Mouse (Mus musculus) cerebellum, adult 2 months (tissue): ENCODE measurements at regions not wholly inside any gene's neighbourhood (a gene's known extent, or its start where the extent isn't known, plus 50 kb on each side); places are given as distances from the start of the nearest gene placed in this dataset.

Source experiments
- CTCF ChIP-seq: fragments of 200-500 bp; IDR thresholded peaks from 2 replicates; pipeline ENCODE4 v1.5.1; 2011; ENCODE audit warnings: low read depth, mild to moderate bottlenecking, control low read depth, low read length, moderate library complexity, borderline replicate concordance; ENCODE audit not compliant: insufficient read depth
- POLR2A ChIP-seq: fragments of 200-500 bp; IDR thresholded peaks from 2 replicates; pipeline ENCODE4 v1.6.1; 2011; ENCODE audit warnings: low read length, control low read depth, borderline replicate concordance; ENCODE audit not compliant: insufficient read depth

DNA sequence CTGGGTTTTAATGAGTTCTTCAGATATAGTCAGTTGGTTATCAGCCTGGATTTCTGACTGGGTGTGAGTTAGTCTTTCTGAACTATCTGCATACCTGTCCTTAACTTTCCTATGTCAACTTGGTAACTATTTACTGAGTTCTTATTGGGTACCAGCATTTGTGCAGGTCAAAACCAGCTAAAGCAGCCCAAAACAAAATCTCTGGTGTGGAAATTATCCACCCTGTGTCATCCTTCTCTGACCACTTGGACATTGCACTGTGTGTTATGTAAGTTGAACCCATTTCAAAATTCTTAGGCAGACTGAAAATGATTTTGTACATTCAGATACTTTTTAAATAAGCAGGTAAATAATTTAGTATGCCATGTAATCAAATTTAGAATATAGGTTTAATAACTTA, 232.7 kb downstream of the Lmo4 start:
- TF ChIP-seq POLR2A (no peak), CTCF (no peak)
